Comparison of ENCODE assay signal across 8 mouse cellular contexts in genomic region chr13:59675151-59676011, GRCm38 (mm10). TPM values are rescaled to one million over a fixed set of nuclear protein-coding genes. Genes with fewer than 3 reads are reported as not detected.
A peak's percentile ranks its signal among the peaks of the same experiment; 100 is the strongest.
DNase-seq lines count a peak whose midpoint lies in the region; ATAC-seq and TF ChIP-seq lines count a peak whose summit lies in the region.

Golm1 (minus strand) TSS chr13:59675811.

- no peaks in the 10 kb centered on the region for H3K9me3 ChIP-seq in embryonic facial prominence, embryonic 15.5 days (replicated peaks)
- no peaks in the 10 kb centered on the region for H3K9me3 ChIP-seq in heart, embryonic 13.5 days
- no peaks in the 10 kb centered on the region for H3K9me3 ChIP-seq in kidney, embryonic 16.5 days (ENCODE audit: low read length)
- H3K9me3 ChIP-seq in liver, embryonic 12.5 days (replicated peaks), result no peaks in the 10 kb centered on the region

- peak within 1 kb of the TSS; percentile 83 for H3K4me3 ChIP-seq in bone marrow macrophage, adult 2 months (ENCODE audit: insufficient read depth, low read length)
- H3K4me3 ChIP-seq in embryonic facial prominence, embryonic 15.5 days (replicated peaks), result peak within 1 kb of the TSS; percentile 77
- peak within 1 kb of the TSS; percentile 84 for H3K4me3 ChIP-seq in heart, embryonic 13.5 days
- H3K4me3 ChIP-seq in kidney, embryonic 16.5 days (ENCODE audit: low read length), result peak within 1 kb of the TSS; percentile 68
- H3K4me3 ChIP-seq in liver, embryonic 12.5 days, result peak within 1 kb of the TSS; percentile 82
- H3K4me3 ChIP-seq in myocyte, result peak within 1 kb of the TSS; percentile 40

- TF ChIP-seq POLR2A in bone marrow macrophage, adult 2 months (IDR thresholded peaks at IDR 0.05; ENCODE audit: borderline replicate concordance, low read depth, low read length), result no peak
- TF ChIP-seq POLR2A in myocyte (IDR thresholded peaks at IDR 0.05; ENCODE audit: insufficient read length, low read depth), result peak; percentile 84

- H3K9ac ChIP-seq in embryonic facial prominence, embryonic 15.5 days, result peak within 1 kb of the TSS; percentile 72
- H3K9ac ChIP-seq in heart, embryonic 13.5 days, result peak within 1 kb of the TSS; percentile 86
- peak within 1 kb of the TSS; percentile 63 for H3K9ac ChIP-seq in kidney, embryonic 16.5 days (replicated peaks; ENCODE audit: low read length)
- H3K9ac ChIP-seq in liver, embryonic 12.5 days, result peak within 1 kb of the TSS; percentile 88

- no peak within 1 kb of the TSS for H3K27ac ChIP-seq in bone marrow macrophage, adult 2 months (ENCODE audit: insufficient read depth, low read depth, low read length)
- H3K27ac ChIP-seq in embryonic facial prominence, embryonic 15.5 days (replicated peaks), result peak within 1 kb of the TSS; percentile 72
- H3K27ac ChIP-seq in heart, embryonic 13.5 days (replicated peaks), result peak within 1 kb of the TSS; percentile 68
- peak within 1 kb of the TSS; percentile 41 for H3K27ac ChIP-seq in kidney, embryonic 16.5 days (ENCODE audit: low read length)
- peak within 1 kb of the TSS; percentile 88 for H3K27ac ChIP-seq in liver, embryonic 12.5 days

- under 1% methylated on average over 57 of the region's 61 CpGs for WGBS in embryonic facial prominence, embryonic 15.5 days
- under 1% methylated on average over 44 of the region's 61 CpGs for WGBS in heart, embryonic 13.5 days
- WGBS in kidney, embryonic 16.5 days, result under 1% methylated on average over 50 of the region's 61 CpGs
- WGBS in liver, embryonic 12.5 days (ENCODE audit: insufficient replicate concordance), result under 1% methylated on average over 43 of the region's 61 CpGs

- peak; percentile 23 to 29 for DNase-seq in CD8-positive naive resting alpha-beta T cell, adult 2 months (ENCODE audit: low read depth in 2 of 2, low spot score in 2 of 2)
- DNase-seq in splenic B cell, adult 2 months (ENCODE audit: low read depth, low spot score), result peak; percentile 48

- no peaks in the 10 kb centered on the region for H3K27me3 ChIP-seq in embryonic facial prominence, embryonic 15.5 days
- H3K27me3 ChIP-seq in heart, embryonic 13.5 days (replicated peaks), result no peaks in the 10 kb centered on the region
- no peaks in the 10 kb centered on the region for H3K27me3 ChIP-seq in kidney, embryonic 16.5 days (ENCODE audit: insufficient read depth, low read length)
- no peaks in the 10 kb centered on the region for H3K27me3 ChIP-seq in liver, embryonic 12.5 days (replicated peaks)
- no peaks in the 10 kb centered on the region for H3K27me3 ChIP-seq in myocyte (ENCODE audit: control insufficient read depth, insufficient read depth, insufficient read length)
- no peaks in the 10 kb centered on the region for H3K27me3 ChIP-seq in splenic B cell, adult 2 months (ENCODE audit: control insufficient read depth, insufficient read depth, low read length, poor library complexity, severe bottlenecking)

- ATAC-seq in embryonic facial prominence, embryonic 15.5 days (ENCODE audit: insufficient number of reproducible peaks, low FRiP score, low TSS enrichment, low read depth), result peak; percentile 87
- ATAC-seq in heart, embryonic 13.5 days (ENCODE audit: extremely low read depth, insufficient number of reproducible peaks, low FRiP score, low TSS enrichment), result peak; percentile 65
- ATAC-seq in kidney, embryonic 16.5 days (ENCODE audit: low FRiP score, low TSS enrichment), result peak; percentile 91
- ATAC-seq in liver, embryonic 12.5 days, result peak; percentile 88

- peak within 1 kb of the TSS; percentile 75 for H3K4me2 ChIP-seq in embryonic facial prominence, embryonic 15.5 days (replicated peaks)
- H3K4me2 ChIP-seq in heart, embryonic 13.5 days, result peak within 1 kb of the TSS; percentile 85
- H3K4me2 ChIP-seq in kidney, embryonic 16.5 days (replicated peaks; ENCODE audit: low read depth, low read length), result peak within 1 kb of the TSS; percentile 65
- H3K4me2 ChIP-seq in liver, embryonic 12.5 days, result peak within 1 kb of the TSS; percentile 87
- H3K4me2 ChIP-seq in myocyte (ENCODE audit: low read depth), result peak within 1 kb of the TSS; percentile 76

- no peak for TF ChIP-seq CTCF in bone marrow macrophage, adult 2 months (IDR thresholded peaks at IDR 0.05; ENCODE audit: low read depth, low read length)

- H3K4me1 ChIP-seq in bone marrow macrophage, adult 2 months (ENCODE audit: control insufficient read depth, insufficient read depth, low read length), result peaks cover 16% of the 10 kb centered on the region
- peaks cover 16% of the 10 kb centered on the region for H3K4me1 ChIP-seq in embryonic facial prominence, embryonic 15.5 days
- peaks cover 18% of the 10 kb centered on the region for H3K4me1 ChIP-seq in heart, embryonic 13.5 days
- peaks cover 15% of the 10 kb centered on the region for H3K4me1 ChIP-seq in kidney, embryonic 16.5 days (ENCODE audit: insufficient read depth, low read length)
- H3K4me1 ChIP-seq in liver, embryonic 12.5 days, result peaks cover 78% of the 10 kb centered on the region

- no peaks in the 10 kb centered on the region for H3K36me3 ChIP-seq in embryonic facial prominence, embryonic 15.5 days
- H3K36me3 ChIP-seq in heart, embryonic 13.5 days, result no peaks in the 10 kb centered on the region
- no peaks in the 10 kb centered on the region for H3K36me3 ChIP-seq in kidney, embryonic 16.5 days (ENCODE audit: insufficient read depth, low read length)
- H3K36me3 ChIP-seq in liver, embryonic 12.5 days, result peaks cover 18% of the 10 kb centered on the region
- H3K36me3 ChIP-seq in myocyte (ENCODE audit: control insufficient read depth, insufficient read depth), result no peaks in the 10 kb centered on the region
- H3K36me3 ChIP-seq in splenic B cell, adult 2 months (ENCODE audit: control insufficient read depth, insufficient read depth, low read length, poor library complexity, severe bottlenecking), result no peaks in the 10 kb centered on the region

- H3ac ChIP-seq in myocyte (ENCODE audit: control insufficient read depth, insufficient read length), result peak within 1 kb of the TSS; percentile 47

- H3K79me2 ChIP-seq in myocyte (ENCODE audit: control insufficient read depth, insufficient read depth), result no peaks in the 10 kb centered on the region

TF ChIP-seq in myocyte, 11 proteins besides CTCF, POLR2A, EP300 and RAD21:
- no peak for TF ChIP-seq MAX (IDR thresholded peaks at IDR 0.05; ENCODE audit: low read depth)
- TF ChIP-seq TCF3 (IDR thresholded peaks at IDR 0.05; ENCODE audit: insufficient read length, low read depth), result no peak
- TF ChIP-seq POLR2AphosphoS2 (IDR thresholded peaks at IDR 0.05; ENCODE audit: insufficient read length, low read depth), result peak; percentile 74
- TF ChIP-seq CEBPB (IDR thresholded peaks at IDR 0.05; ENCODE audit: insufficient read depth, poor library complexity, severe bottlenecking), result no peak
- no peak for TF ChIP-seq SRF (IDR thresholded peaks at IDR 0.05; ENCODE audit: control insufficient read depth, insufficient read length, low read depth)
- TF ChIP-seq REST (IDR thresholded peaks at IDR 0.05; ENCODE audit: insufficient read depth, insufficient read length), result no peak
TF ChIP-seq in myocyte: peak in this region for 1.

RNA-seq across cellular contexts. Expression of gene Golm1, which starts in this region (rescaled TPM):
- polyA plus RNA-seq in bone marrow macrophage, adult 2 months (2012; ENCODE audit: insufficient read depth, insufficient read length, missing spikeins), result 7.6 and 8.1 TPM in 2 replicates
- polyA plus RNA-seq in embryonic facial prominence, embryonic 15.5 days (2015; fragmentation: Nextera tagmentation; extraction: Ambion mirVana), result 36.5 and 38.0 TPM in 2 replicates
- 44.8 and 51.3 TPM in 2 replicates for polyA plus RNA-seq in heart, embryonic 13.5 days (2015; fragmentation: Nextera tagmentation; extraction: Ambion mirVana)
- polyA plus RNA-seq in kidney, embryonic 16.5 days (2015; fragmentation: Nextera tagmentation; extraction: Ambion mirVana), result 39.6 and 40.1 TPM in 2 replicates
- 63.8 and 64.2 TPM in 2 replicates for polyA plus RNA-seq in liver, embryonic 12.5 days (2016; fragmentation: Nextera tagmentation; extraction: Ambion mirVana)
- polyA plus RNA-seq in myocyte (2012; fragmentation: generic; extraction: Trizol), result 4.8 TPM
